Comparison of ENCODE assay signal across 17 mouse cellular contexts in genomic region chr7:95858247-95858646, GRCm38 (mm10).
DNase-seq lines count a peak whose midpoint lies in the region; ATAC-seq and TF ChIP-seq lines count a peak whose summit lies in the region.
"Had no signal": no experiment of that assay in that cellular context is flagged by ENCODE, and none has a peak within 500 bp of the region (broad histone marks: within the 10 kb centered on the region; RNA-seq: fewer than 3 reads in every experiment).

No protein-coding gene starts in this region.

- H3K9ac ChIP-seq in hindbrain, postnatal 0 days (replicated peaks; ENCODE audit: low read length) = no peak overlapping the region
- H3K9ac ChIP-seq in lung, postnatal 0 days (replicated peaks; ENCODE audit: low read depth) = no peak overlapping the region
- H3K9ac ChIP-seq: forebrain, embryonic 12.5 days; kidney, embryonic 15.5 days; limb, embryonic 12.5 days; liver, embryonic 14.5 days had no signal

- TF ChIP-seq CTCF in hindbrain, postnatal 0 days (IDR thresholded peaks at IDR 0.05; ENCODE audit: low read depth) = peak; percentile 36
- TF ChIP-seq CTCF in lung, postnatal 0 days (IDR thresholded peaks at IDR 0.05) = peak; percentile 39
- no peak for TF ChIP-seq CTCF in lung, adult 2 months (IDR thresholded peaks at IDR 0.05; ENCODE audit: insufficient read depth, low read length)

- H3K27me3 ChIP-seq in hindbrain, postnatal 0 days (ENCODE audit: insufficient read depth, low read length) = no peaks in the 10 kb centered on the region
- no peaks in the 10 kb centered on the region for H3K27me3 ChIP-seq in hindbrain, embryonic 10.5 days (ENCODE audit: insufficient read depth, poor library complexity, severe bottlenecking)
- no peaks in the 10 kb centered on the region for H3K27me3 ChIP-seq in lung, postnatal 0 days (replicated peaks; ENCODE audit: insufficient read depth, low read length)
- H3K27me3 ChIP-seq: forebrain, embryonic 12.5 days; kidney, embryonic 15.5 days; limb, embryonic 12.5 days had no signal

- no peaks in the 10 kb centered on the region for H3K9me3 ChIP-seq in hindbrain, postnatal 0 days (ENCODE audit: low read length)
- H3K9me3 ChIP-seq in hindbrain, embryonic 10.5 days = no peaks in the 10 kb centered on the region
- no peaks in the 10 kb centered on the region for H3K9me3 ChIP-seq in lung, postnatal 0 days (ENCODE audit: low read length)
- H3K9me3 ChIP-seq: forebrain, embryonic 12.5 days; kidney, embryonic 15.5 days; limb, embryonic 12.5 days; midbrain, embryonic 10.5 days had no signal

- no peak overlapping the region for H3K27ac ChIP-seq in hindbrain, postnatal 0 days
- H3K27ac ChIP-seq in hindbrain, embryonic 10.5 days = no peak overlapping the region
- H3K27ac ChIP-seq in lung, postnatal 0 days (ENCODE audit: low read length) = no peak overlapping the region
- H3K27ac ChIP-seq: forebrain, embryonic 12.5 days; kidney, embryonic 15.5 days; limb, embryonic 12.5 days; liver, embryonic 14.5 days; midbrain, embryonic 10.5 days had no signal

- no peaks in the 10 kb centered on the region for H3K36me3 ChIP-seq in hindbrain, postnatal 0 days (ENCODE audit: insufficient read depth, low read length)
- H3K36me3 ChIP-seq in hindbrain, embryonic 10.5 days = no peaks in the 10 kb centered on the region
- no peaks in the 10 kb centered on the region for H3K36me3 ChIP-seq in lung, postnatal 0 days (ENCODE audit: insufficient read depth, low read length)
- H3K36me3 ChIP-seq: forebrain, embryonic 12.5 days; kidney, embryonic 15.5 days; limb, embryonic 12.5 days; midbrain, embryonic 10.5 days had no signal

- H3K4me2 ChIP-seq in hindbrain, postnatal 0 days (ENCODE audit: low read depth, low read length) = no peak overlapping the region
- H3K4me2 ChIP-seq in lung, postnatal 0 days (replicated peaks; ENCODE audit: low read depth, low read length) = no peak overlapping the region
- H3K4me2 ChIP-seq: forebrain, embryonic 12.5 days; kidney, embryonic 15.5 days; limb, embryonic 12.5 days had no signal

- DNase-seq in adrenal gland, postnatal 36 days = peak; percentile 3 to 6
- DNase-seq in adrenal gland, postnatal 25 days = no peak
- DNase-seq in hindbrain, postnatal 0 days (ENCODE audit: low spot score) = no peak
- no peak for DNase-seq in hindbrain, embryonic 10.5 days (ENCODE audit: low spot score)
- peak; percentile 7 for DNase-seq in lung, postnatal 0 days (ENCODE audit: low spot score)
- DNase-seq in lung, adult 2 months = no peak
- no peak for DNase-seq in spleen, postnatal 14 days (ENCODE audit: low spot score in 2 of 2)
- DNase-seq: cerebellum, adult 11-12 months; heart, adult 18-20 months; lung, postnatal 36 days had no signal

- no peak for ATAC-seq in hindbrain, postnatal 0 days
- no peak for ATAC-seq in lung, postnatal 0 days
- no peak for ATAC-seq in megakaryocyte progenitor cell, adult 5-6 weeks (replicated peaks; ENCODE audit: poor library complexity)
- ATAC-seq: inflammation-experienced regulatory T-cells, adult 6 months had no signal

- H3K4me1 ChIP-seq in hindbrain, postnatal 0 days (ENCODE audit: insufficient read depth, low read length) = no peaks in the 10 kb centered on the region
- H3K4me1 ChIP-seq in hindbrain, embryonic 10.5 days (replicated peaks) = no peaks in the 10 kb centered on the region
- no peaks in the 10 kb centered on the region for H3K4me1 ChIP-seq in lung, postnatal 0 days (ENCODE audit: insufficient read depth, low read depth, low read length)
- H3K4me1 ChIP-seq in lung, adult 2 months (ENCODE audit: control insufficient read depth, insufficient read depth, low read length) = no peaks in the 10 kb centered on the region
- H3K4me1 ChIP-seq: forebrain, embryonic 12.5 days; kidney, embryonic 15.5 days; limb, embryonic 12.5 days; midbrain, embryonic 10.5 days had no signal

- TF ChIP-seq POLR2A in lung, adult 2 months (IDR thresholded peaks at IDR 0.05; ENCODE audit: borderline replicate concordance, extremely low read depth, low read depth, low read length) = no peak

- no peak for TF ChIP-seq EP300 in lung, postnatal 0 days (IDR thresholded peaks at IDR 0.05)

- no peak overlapping the region for H3K4me3 ChIP-seq in hindbrain, postnatal 0 days (ENCODE audit: low read length)
- H3K4me3 ChIP-seq in hindbrain, embryonic 10.5 days = no peak overlapping the region
- H3K4me3 ChIP-seq in lung, postnatal 0 days (ENCODE audit: low read depth, low read length) = no peak overlapping the region
- H3K4me3 ChIP-seq in lung, adult 2 months (replicated peaks; ENCODE audit: extremely low read depth, low read depth, low read length) = no peak overlapping the region
- H3K4me3 ChIP-seq: forebrain, embryonic 12.5 days; kidney, embryonic 15.5 days; limb, embryonic 12.5 days; midbrain, embryonic 10.5 days had no signal

Comparison
In these comparisons a context has a peak if more than half of its experiments do, and no peak if none do; other contexts are left out.
1. DNase-seq: peak in adrenal gland, postnatal 36 days (2 of 2) and lung, postnatal 0 days (single experiment); none in adrenal gland, postnatal 25 days (single experiment), hindbrain, postnatal 0 days (single experiment), hindbrain, embryonic 10.5 days (single experiment), lung, adult 2 months (single experiment) and spleen, postnatal 14 days (0 of 2).